Mouse (Mus musculus): ENCODE results near the gene Hist1h2ab.

Hist1h2ab gene

DNA sequence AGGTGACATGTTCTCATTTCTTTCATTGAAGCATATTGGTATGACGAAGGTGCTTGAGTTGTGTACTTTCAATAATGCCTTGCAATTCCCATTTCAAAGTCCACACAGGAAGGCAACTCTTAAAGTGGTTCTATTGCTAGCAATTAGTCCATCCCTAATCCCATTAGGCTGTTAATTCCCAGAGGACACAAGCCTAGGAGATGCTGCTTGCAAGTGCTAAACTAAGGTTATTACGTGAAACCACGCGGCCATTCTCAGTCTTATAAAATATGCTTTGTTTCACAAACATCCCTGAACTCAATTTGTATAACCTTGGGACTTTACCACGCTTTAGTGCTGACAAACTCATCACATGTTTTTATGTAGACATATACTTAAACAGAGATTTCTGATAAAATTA lies 13.8 kb upstream of the Hist1h2ab start:
- peak in 1 of 2 experiments; percentile 52 for DNase-seq (ENCODE audit: low spot score in 2 of 2)

DNA sequence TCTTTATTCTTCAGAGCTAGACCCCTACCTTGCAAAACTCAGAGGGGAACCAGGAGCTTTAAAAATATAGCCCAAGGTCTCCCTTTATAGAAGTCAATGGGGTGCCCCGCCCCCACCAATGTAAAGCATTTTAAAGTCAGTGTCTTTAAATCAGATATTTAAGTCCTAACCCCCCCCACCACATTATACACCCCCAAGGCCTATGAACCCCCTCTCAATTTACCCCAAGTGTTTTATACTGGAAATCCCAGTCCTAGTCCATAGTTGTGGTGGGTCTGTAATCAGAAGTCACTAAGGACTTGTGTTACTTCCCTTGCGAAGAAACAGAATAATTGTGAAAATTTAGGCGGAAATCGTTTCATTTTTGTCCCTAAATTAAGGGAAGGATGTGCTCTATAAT lies 12.9 kb upstream of the Hist1h2ab start:
- DNase-seq (ENCODE audit: low spot score in 2 of 2) = peak; percentile 43 to 72

DNA sequence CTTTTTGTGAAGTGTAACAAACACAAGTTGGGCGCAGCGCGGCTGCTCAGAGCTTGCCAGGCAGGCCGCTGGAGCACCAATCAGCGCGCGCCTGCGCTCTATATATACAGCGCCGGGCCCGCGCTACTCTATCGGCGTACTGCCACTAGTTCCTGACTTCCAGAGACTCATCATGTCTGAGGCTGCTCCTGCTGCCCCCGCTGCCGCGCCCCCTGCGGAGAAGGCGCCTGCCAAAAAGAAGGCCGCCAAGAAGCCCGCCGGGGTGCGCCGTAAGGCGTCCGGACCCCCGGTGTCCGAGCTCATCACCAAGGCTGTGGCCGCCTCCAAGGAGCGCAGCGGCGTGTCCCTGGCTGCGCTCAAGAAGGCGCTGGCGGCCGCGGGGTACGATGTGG lies 12.3 kb upstream of the Hist1h2ab start, which contains the start of gene Hist1h1c:
Hist1h1c (plus strand) TSS at position 132 of the 392 bp plus-strand sequence.
- DNase-seq (ENCODE audit: low spot score in 2 of 2) = peak; percentile 97 to 100

DNA sequence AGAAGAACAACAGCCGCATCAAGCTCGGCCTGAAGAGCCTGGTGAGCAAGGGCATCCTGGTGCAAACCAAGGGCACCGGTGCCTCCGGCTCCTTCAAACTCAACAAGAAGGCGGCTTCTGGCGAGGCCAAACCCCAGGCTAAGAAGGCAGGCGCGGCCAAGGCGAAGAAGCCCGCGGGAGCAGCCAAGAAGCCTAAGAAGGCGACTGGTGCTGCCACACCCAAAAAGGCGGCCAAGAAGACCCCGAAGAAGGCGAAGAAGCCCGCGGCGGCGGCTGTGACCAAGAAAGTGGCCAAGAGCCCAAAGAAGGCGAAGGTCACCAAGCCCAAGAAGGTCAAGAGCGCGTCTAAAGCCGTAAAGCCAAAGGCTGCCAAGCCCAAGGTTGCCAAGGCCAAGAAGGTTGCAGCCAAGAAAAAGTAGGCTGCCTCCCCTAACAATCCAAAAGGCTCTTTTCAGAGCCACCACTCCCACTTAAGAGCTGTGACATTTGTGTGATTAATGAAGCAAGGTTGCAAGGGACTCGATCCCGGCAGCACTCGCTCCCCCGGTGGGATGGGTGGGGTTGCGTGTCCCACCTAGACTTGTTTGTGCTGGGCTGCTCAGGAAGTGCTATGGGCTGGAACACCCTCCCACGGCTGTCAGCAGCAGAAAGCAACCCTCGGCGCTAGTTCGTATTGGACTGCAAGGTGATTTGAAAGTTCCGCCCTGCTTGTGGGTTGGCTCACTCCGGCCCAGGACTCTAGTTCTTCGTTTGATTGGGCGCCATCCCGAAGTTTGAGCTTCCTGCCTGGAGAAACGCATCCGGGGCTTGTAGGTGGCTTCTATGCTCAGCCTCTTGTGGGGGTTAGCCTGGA lies 11.6 kb upstream of the Hist1h2ab start:
- peak; percentile 90 to 97 for DNase-seq (ENCODE audit: low spot score in 2 of 2)

DNA sequence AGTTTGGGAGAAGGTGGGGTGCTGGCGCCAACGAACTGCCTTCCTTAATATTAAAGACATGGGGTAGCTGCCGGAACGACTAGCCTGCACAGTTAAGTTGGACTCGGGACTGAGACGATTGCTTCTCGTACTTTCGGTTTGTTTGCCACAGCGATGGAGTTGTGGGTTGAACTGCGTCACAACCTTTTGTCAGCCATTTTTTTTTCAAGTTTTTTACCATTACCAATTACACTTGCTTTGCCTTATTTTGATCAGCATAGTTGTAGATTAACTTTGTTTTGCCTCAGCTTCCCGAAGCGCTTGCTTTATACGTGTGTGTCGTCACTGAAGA lies 11.0 kb upstream of the Hist1h2ab start:
- no peak for DNase-seq (ENCODE audit: low spot score in 2 of 2)

DNA sequence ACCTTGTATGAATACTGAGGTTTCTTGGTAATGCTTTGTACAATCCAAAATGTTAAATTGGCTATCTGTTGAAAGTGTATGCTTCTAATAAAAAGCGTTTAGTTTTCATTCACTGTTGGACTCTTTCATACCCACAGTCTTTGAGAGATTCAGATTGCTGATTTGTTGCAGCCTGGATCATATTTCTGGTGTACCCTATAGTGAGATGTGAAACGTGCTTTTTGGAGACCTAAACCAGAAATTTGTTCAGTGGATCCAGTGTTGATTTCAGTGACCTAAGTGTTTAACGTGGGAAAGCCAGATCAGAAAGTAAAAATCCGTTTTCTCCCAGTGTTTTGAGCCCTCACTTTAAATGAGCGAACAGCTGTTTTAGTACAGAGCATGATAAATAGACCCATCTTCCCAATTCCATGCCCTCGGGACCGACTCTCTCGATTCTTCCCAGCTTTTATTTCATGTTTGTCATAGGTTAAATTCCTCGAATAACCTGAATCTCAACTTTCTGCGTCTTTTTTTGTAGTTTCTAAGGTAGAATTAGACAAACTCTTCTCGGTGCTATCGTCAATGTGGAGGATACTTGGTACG lies 10.6 kb upstream of the Hist1h2ab start:
- peak in 1 of 2 experiments; percentile 53 for DNase-seq (ENCODE audit: low spot score in 2 of 2)

DNA sequence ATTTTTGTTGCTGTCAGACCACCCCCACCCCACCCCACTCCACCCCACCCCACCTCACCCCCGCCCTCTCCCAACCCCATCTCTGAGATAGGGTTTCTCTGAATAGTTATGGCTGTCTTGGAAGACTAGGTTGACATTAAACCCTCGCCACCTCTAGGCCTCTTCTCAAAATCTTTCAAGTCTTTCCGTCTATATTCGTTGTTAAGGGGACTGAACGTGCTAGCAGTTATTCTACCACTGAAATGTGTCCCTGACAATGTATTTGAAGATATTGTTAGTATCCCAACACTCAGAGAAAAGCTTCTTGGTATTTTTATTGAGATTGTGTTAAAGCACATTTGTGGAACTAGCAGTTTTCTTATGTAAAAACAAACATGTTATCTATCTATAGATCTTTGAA lies 10.0 kb upstream of the Hist1h2ab start:
- DNase-seq (ENCODE audit: low spot score in 2 of 2) = peak in 1 of 2 experiments; percentile 56

DNA sequence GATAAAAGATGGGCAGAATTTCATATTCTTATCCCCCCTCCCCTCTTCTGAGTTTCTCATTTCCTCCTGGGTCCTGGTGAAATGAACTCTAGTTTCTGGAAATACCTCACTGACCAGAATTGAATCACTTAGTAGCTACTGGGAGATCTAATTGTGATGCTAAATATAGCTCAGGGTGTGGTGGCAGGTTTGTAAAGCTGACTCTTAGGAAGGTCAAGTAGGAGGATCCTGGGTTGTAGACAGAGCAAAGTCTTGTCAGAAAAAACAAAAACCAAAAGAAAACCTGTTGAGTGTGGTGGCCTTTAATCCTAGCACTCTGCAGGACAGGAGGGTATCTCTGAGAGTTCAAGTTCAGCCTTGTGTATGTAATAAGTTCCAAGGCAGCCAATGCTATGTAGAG lies 8.9 kb upstream of the Hist1h2ab start:
- peak in 1 of 2 experiments; percentile 30 for DNase-seq (ENCODE audit: low spot score in 2 of 2)

DNA sequence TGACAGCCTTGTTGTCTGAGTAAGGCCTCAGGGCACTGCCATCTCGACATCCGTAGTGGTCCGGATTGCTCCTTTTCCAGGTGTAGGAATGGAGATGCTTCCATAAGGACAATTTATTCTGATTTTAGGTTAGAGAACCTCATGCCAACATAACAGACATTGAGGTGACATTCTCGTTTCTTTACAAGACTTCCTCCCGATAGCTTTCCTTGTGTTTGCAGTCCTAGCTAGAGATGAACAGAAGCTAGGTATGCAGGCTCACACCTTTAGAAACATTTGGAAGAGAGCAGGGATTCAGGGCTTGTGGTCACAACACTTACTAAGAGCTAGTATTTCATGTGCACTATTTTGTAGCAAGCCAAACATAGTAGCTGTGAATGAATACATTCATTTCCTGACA lies 7.7 kb upstream of the Hist1h2ab start:
- DNase-seq (ENCODE audit: low spot score in 2 of 2) = peak in 1 of 2 experiments; percentile 44

DNA sequence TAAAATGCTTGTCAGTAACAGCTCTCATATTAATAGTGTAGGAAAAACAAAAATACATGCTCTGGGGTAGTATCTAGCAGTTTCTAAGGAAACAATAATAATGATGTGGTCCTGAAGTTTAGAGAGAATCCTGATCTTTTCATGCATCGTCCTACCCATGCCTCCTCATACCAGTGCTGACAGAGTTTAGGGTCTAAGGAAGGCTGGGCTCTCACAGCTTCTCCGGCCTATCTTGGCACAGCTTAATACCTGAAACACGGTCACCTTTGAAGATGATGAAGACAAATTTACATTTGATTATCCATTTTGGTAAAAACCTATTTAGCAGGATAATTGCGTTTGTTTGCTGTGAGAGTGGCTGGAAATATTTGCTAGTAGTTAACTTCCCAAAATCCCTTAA lies 7.0 kb upstream of the Hist1h2ab start:
- peak in 1 of 2 experiments; percentile 59 for DNase-seq (ENCODE audit: low spot score in 2 of 2)

DNA sequence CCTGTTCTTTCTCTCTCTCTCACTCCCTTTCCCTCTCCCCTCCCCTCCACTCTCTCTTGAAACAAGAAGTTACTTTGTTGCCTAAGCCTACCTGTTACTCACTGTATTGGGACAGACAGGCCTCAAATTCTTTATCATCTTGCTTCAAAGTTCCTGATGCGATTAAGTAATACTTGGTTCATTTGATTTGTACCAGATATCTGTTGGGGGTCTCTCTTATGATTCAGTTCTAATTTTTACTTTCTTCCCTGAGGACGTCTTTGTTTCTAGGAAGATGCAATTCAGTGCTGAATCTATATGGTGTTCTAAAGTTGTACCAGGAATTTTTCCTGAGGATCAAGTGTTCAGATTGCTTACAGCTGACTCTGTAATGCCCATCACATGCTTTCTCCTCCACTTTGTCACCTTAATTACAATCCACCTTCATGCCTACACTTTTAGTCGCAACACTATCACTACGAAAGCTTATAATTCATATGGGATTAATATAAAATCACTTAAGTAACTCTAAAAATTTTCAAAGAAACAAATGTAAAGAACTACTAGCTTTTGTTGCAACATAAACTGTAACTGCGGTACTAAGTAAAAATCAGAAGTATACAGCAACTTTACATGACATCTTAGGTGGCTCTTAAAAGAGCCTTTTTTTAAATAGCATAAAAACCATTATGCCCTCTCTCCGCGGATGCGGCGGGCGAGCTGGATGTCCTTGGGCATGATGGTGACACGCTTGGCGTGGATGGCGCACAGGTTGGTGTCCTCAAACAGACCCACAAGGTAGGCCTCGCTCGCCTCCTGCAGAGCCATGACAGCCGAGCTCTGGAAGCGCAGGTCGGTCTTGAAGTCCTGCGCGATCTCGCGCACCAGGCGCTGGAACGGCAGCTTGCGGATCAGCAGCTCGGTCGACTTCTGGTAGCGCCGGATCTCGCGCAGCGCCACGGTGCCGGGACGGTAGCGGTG lies 6.2 kb upstream of the Hist1h2ab start:
- peak in 1 of 2 experiments; percentile 69 for DNase-seq (ENCODE audit: low spot score in 2 of 2)

DNA sequence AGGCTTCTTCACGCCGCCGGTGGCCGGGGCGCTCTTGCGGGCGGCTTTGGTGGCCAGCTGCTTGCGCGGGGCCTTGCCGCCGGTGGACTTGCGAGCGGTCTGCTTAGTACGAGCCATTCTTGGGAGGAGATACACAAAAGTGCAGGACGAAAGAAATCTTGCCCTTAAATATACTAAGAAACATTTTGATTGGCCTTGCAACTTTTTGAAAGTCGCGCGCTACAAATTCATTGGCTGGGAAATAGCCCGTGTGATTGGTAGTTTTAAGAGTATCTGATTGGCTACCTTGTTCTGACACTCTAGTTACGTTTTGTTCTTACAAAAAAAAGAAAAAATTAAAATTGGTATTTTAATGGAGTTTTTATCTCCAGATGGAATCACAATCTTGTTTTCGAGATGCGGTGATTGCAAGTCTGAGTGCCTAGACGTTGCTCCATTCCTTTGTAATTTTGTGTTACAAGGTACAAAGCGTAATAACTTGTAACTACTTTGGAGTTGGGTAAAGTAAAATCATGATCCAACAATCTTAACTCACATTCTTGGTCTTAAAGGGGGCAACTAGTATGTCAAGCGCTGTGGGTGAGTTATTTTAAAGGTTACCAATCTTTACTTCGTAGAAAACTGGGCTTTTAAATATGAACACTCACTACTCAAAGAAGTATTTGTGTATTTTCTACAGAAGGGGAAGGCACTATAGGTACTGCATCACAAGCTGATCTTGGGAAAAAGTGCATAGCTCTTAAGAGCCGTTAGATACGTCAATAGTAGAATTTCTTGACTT lies 5.4 kb upstream of the Hist1h2ab start, which contains the start of gene Hist1h3c:
Hist1h3c (minus strand) TSS at position 222 of the 781 bp plus-strand sequence.
- DNase-seq (ENCODE audit: low spot score in 2 of 2) = peak; percentile 84 to 93

DNA sequence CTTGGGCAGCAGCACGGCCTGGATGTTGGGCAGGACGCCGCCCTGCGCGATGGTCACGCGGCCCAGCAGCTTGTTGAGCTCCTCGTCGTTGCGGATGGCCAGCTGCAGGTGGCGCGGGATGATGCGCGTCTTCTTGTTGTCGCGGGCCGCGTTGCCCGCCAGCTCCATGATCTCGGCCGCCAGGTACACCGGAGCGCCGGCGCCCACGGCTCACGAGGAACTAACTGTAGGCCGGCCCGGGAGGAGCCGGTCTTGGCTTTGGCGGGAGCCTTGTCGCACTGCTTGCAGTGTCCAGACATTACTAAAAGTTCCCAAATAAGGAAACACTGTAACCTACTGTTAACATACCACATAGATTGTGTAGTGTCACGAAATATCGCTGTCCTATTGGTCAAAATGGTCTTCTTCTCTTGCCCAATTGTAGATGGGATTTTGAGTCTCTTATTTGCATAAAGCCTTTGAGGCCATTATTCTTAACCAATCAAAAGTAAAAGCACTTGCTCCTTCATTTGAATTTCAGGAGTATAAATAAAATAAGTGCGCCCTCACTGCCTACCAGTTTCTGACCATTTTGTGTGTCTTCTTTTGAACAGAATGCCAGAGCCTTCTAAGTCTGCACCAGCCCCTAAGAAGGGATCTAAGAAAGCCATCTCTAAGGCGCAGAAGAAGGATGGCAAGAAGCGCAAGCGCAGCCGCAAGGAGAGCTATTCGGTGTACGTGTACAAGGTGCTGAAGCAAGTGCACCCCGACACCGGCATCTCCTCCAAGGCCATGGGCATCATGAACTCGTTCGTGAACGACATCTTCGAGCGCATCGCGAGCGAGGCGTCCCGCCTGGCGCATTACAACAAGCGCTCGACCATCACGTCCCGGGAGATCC lies 4.5 kb upstream of the Hist1h2ab start, which contains the start of gene Hist1h2bb:
Hist1h2bb (plus strand) TSS at position 534 of the 880 bp plus-strand sequence.
- DNase-seq (ENCODE audit: low spot score in 2 of 2) = peak; percentile 78 to 88

DNA sequence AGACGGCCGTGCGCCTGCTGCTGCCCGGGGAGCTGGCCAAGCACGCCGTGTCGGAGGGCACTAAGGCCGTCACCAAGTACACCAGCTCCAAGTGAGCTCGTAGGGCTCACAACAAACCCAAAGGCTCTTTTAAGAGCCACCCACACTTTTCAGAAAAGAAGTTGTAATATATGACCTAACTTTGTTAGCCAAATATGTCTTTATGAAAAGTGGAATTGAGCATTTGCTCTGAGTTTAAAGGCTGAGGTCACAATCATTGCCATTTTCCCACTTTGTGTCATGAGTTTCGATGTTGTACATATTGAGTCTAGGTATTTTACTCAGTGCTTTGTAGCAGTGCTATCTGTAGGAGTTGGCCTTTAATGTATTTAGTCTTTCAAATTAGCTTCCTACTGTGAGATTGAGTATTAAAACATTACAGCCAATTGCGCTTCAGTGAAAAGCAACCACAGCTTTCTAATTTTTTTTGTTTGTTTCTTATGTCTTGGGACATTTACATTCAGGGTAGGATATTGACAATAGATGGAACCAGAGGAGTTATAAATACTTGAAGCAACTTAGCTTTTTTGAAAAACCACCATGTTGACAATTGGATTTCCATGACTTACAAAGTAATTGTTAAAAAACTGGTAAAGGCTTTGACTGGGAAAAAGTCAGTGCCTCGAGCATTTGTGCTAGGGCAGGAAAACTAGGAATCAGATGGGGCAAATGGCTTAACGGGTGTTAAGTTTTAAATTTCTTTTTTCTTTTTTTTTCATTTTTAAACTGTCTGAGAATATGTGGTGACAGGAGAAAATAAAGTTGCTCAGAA lies 3.6 kb upstream of the Hist1h2ab start:
- DNase-seq (ENCODE audit: low spot score in 2 of 2) = peak in 1 of 2 experiments; percentile 62

DNA sequence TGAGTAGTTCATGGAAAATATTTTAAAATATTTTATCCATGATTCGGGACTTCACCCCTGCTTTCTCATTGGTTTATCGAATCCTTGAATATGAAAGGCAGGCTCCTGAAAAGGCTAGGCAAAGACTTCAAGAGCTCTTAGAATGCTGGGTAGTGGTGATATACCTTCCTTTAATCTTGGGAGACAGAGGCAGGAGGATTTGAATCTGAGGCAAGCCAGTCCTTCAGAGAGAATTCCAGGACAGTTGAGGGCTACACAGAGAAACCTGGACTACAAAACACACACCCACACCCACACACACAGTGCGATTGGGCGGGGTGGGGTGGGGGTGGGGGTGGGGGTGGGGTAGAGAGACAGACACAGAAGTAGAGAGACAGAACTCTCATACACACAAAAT lies 3.0 kb upstream of the Hist1h2ab start:
- peak in 1 of 2 experiments; percentile 63 for DNase-seq (ENCODE audit: low spot score in 2 of 2)

DNA sequence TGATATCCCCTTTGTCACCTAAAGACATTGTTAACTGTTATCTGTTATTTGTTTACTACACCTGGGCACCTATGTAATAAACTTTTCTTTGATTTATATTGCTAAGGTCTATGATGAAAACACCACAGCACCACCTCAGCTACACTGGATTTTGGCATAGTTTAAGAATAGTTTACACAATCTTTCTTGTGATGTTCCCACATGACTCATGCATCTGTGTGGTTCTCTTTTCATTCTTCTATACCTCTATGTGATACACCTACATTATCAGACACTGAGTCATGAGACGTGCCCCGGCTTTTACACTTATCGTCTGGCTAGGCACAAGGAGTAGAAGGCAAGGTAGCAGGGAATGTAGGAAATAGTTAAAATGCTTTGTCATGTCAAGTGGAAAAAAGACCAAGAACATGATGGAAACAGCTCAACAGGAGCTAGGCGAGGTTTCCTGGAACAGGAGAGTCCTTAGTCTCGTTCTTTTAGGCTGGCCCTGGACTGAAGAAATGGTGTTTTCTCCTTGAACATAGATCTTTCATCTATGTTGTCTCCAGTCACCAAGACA lies 1.3 kb upstream of the Hist1h2ab start:
- DNase-seq (ENCODE audit: low spot score in 2 of 2) = no peak

DNA sequence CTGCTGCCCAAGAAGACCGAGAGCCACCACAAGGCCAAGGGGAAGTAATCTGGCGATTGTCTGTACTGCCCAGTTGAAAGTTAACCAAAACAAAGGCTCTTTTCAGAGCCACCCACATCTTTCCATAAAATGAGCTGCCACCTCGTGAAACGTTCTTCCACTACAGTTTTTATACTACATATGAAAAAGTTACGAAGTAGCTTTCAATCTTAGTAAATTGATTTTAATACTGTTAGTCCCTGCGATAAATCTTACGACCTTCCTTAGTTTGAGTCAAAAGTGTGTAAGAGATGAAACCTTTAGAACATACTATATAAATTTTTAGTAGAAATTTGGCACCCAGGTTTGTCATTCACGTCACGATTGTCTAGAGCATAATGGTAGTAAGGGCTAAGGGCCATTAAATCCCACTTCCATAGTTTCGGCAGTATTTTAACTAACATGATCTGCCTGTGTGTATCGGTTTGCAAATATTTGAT lies 591 bp downstream of the Hist1h2ab start:
- DNase-seq (ENCODE audit: low spot score in 2 of 2) = no peak

DNA sequence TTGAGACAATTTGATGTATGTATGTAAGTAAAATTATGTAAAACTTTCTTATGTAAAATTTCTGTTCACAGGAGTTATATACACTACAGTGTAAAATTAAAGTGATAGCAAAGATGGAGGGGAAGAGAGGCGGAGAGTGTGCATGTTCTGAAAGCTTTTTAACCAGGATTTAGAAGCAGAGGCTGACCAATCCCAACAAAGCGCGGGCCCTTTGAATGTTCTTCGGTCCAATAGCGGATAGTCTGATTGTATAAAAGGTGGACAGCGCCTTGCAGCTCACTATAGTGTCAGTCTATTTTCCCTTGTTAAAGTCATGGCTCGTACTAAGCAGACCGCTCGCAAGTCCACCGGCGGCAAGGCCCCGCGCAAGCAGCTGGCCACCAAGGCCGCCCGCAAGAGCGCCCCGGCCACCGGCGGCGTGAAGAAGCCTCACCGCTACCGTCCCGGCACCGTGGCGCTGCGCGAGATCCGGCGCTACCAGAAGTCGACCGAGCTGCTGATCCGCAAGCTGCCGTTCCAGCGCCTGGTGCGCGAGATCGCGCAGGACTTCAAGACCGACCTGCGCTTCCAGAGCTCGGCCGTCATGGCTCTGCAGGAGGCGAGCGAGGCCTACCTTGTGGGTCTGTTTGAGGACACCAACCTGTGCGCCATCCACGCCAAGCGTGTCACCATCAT lies 1.3 kb downstream of the Hist1h2ab start, which contains the start of gene Hist1h3b:
Hist1h3b (plus strand) TSS at position 201 of the 675 bp plus-strand sequence.
- DNase-seq (ENCODE audit: low spot score in 2 of 2) = peak; percentile 90 to 94
